Mouse (Mus musculus) embryonic facial prominence, embryonic 11.5 days (tissue): ENCODE measurements around the gene Tmcc1. TPM values are rescaled to one million over a fixed set of nuclear protein-coding genes. Genes with fewer than 3 reads are reported as not detected.
A peak's percentile ranks its signal among the peaks of the same experiment; 100 is the strongest.
"Not testable (repeated sequence)": the region's sequence is repeated elsewhere in the genome, so short reads cannot be mapped to it uniquely, and the experiment has no call there.

ENCODE experiments used
- ATAC-seq: fragments of 200-750 bp; cut with Nextera tagmentation; replicated peaks from 2 replicates; pipeline ENCODE4 v1.8.0; 2017; ENCODE audit warnings: low read depth; ENCODE audit not compliant: insufficient number of reproducible peaks, low FRiP score, low TSS enrichment
- DNase-seq: peaks from one replicate; pipeline ENCODE4 v3.0.0-alpha.2; 2015; ENCODE audit warnings: low spot score
- H3K27ac ChIP-seq: fragments of 300-500 bp; sonication (generic); replicated peaks from 2 replicates; pipeline ENCODE4 v1.5.1; 2014; ENCODE audit warnings: mild to moderate bottlenecking, low read depth, low read length, control low read depth
- H3K27me3 ChIP-seq: fragments of 300-500 bp; sonication (generic); 2 replicates; pipeline ENCODE4 v1.6.1; 2014; ENCODE audit warnings: mild to moderate bottlenecking, low read length, moderate library complexity, mixed read lengths; ENCODE audit not compliant: control insufficient read depth, insufficient read depth
- H3K36me3 ChIP-seq: fragments of 300-500 bp; sonication (generic); replicated peaks from 2 replicates; pipeline ENCODE4 v1.6.1; 2014; ENCODE audit warnings: low read depth, mild to moderate bottlenecking, low read length, moderate library complexity, mixed read lengths; ENCODE audit not compliant: control insufficient read depth, insufficient read depth
- H3K4me1 ChIP-seq: fragments of 300-500 bp; sonication (generic); 2 replicates; pipeline ENCODE4 v1.6.1; 2014; ENCODE audit warnings: low read length, mixed read lengths; ENCODE audit not compliant: control insufficient read depth, insufficient read depth
- H3K4me2 ChIP-seq: fragments of 300-500 bp; sonication (generic); 2 replicates; pipeline ENCODE4 v1.6.1; 2014; ENCODE audit warnings: low read depth, mild to moderate bottlenecking, control low read depth, low read length, moderate library complexity
- H3K4me3 ChIP-seq: fragments of 300-500 bp; sonication (generic); 2 replicates; pipeline ENCODE4 v1.5.1; 2014; ENCODE audit warnings: low read depth, low read length, control low read depth
- H3K9ac ChIP-seq: fragments of 300-500 bp; sonication (generic); replicated peaks from 2 replicates; pipeline ENCODE4 v1.6.1; 2014; ENCODE audit warnings: mild to moderate bottlenecking, control low read depth, low read length
- H3K9me3 ChIP-seq: fragments of 300-500 bp; sonication (generic); replicated peaks from 2 replicates; pipeline ENCODE4 v1.6.1; 2016; ENCODE audit warnings: mild to moderate bottlenecking, low read length, inconsistent platforms, mixed read lengths; ENCODE audit not compliant: control insufficient read depth
- WGBS: fragments of 180-500 bp; shearing (Covaris S2); extraction: QIAGEN DNeasy Blood & Tissue Kit; methylation state at CpG from one replicate; pipeline ENCODE4 v1.1.7; 2014; 5-methylcytosine and 5-hydroxymethylcytosine counted together
- polyA plus RNA-seq: library from polyadenylated mRNA; unstranded; fragments of >200 nt; fragmentation: Nextera tagmentation; extraction: Ambion mirVana; gene quantifications from 2 replicates; pipeline ENCODE4 v1.2.1, GENCODE M21; 2014

Gene Tmcc1
- 13.4 and 14.1 TPM in 2 replicates for polyA plus RNA-seq

GRCm38 (mm10) chr6:116193394-116194393, at the start of gene Tmcc1:
Tmcc1 (minus strand) TSS chr6:116193486.
- DNase-seq: peak; percentile 97
- Histone ChIP-seq H3K27me3 (no peaks in the 10 kb centered on the region), H3K4me2 (peak within 1 kb of the TSS; percentile 81), H3K9ac (peak within 1 kb of the TSS; percentile 78), H3K4me1 (no peaks in the 10 kb centered on the region), H3K36me3 (no peaks in the 10 kb centered on the region), H3K9me3 (no peaks in the 10 kb centered on the region), H3K4me3 (peak within 1 kb of the TSS; percentile 77), H3K27ac (peak within 1 kb of the TSS; percentile 47; the same call in 1 of the 2 replicates)
- ATAC-seq: peak; percentile 75
- under 1% methylated on average over 47 of the region's 68 CpGs for WGBS

DNA sequence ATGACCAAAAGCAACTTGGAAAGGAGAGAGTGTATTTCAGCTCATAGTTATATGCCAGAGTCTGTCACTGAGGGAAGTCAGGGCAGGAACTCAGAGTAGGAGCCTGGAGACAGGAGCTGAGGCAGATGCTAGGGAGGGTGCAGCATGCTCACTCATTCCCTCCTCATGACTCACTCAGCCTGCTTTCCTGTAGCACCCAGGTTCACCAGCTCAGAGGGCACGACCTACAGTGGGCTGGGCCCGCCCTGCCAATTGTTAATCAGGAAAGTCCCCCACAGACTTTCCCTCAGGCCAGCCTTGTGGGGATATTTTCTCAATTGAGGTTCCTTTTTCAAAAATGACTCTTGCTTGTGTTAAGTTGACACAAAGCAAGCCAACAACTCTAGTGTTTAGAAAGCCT, 47.1 kb upstream of the Tmcc1 start:
- Histone ChIP-seq H3K36me3 (peaks cover 5% of the 10 kb centered on the region), H3K4me1 (no peaks in the 10 kb centered on the region), H3K9me3 (no peaks in the 10 kb centered on the region), H3K4me3 (no peak overlapping the region), H3K9ac (no peak overlapping the region), H3K27me3 (no peaks in the 10 kb centered on the region), H3K4me2 (no peak overlapping the region), H3K27ac (no peak overlapping the region)
- WGBS: 83% methylated on average over 2 of the region's 2 CpGs
- DNase-seq (no peak), ATAC-seq (no peak)

- Histone ChIP-seq H3K4me2 (no peak overlapping the region), H3K9me3 (no peaks in the 10 kb centered on the region), H3K27me3 (no peaks in the 10 kb centered on the region), H3K4me1 (no peaks in the 10 kb centered on the region), H3K27ac (no peak overlapping the region), H3K4me3 (no peak overlapping the region), H3K9ac (no peak overlapping the region), H3K36me3 (no peaks in the 10 kb centered on the region; the same call in none of the 2 replicates)
- no peak for DNase-seq
- 91% methylated on average over 5 of the region's 5 CpGs for WGBS
- ATAC-seq: no peak
These were observed 44.8 kb upstream of the Tmcc1 start for GRCm38 (mm10) chr6:116238083-116238482.

DNA sequence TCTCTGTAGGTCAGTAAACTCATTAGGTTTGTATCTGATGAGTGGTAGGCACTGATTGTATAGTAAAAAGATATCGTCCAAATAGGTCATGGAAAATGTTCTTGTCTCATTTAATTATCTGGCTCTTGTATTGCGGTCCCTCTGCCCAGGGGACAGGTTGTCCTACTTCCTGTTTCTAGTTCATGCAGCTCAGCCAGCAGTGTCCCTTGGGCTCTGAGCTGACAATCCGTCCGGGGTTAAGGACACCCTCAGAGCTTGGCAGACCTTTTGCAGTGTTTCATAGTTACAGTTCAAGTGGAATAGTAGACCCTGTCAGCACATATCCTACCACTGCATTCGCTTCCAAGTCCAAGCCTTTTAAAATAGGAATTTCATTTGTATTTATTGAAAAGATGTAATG, 42.0 kb upstream of the Tmcc1 start:
- Histone ChIP-seq H3K4me3 (no peak overlapping the region), H3K27ac (no peak overlapping the region), H3K36me3 (peaks cover 2% of the 10 kb centered on the region), H3K4me1 (no peaks in the 10 kb centered on the region), H3K9ac (no peak overlapping the region), H3K9me3 (no peaks in the 10 kb centered on the region), H3K27me3 (no peaks in the 10 kb centered on the region), H3K4me2 (no peak overlapping the region)
- ATAC-seq (no peak), DNase-seq (no peak)
- 86% methylated on average over 5 of the region's 5 CpGs for WGBS

DNA sequence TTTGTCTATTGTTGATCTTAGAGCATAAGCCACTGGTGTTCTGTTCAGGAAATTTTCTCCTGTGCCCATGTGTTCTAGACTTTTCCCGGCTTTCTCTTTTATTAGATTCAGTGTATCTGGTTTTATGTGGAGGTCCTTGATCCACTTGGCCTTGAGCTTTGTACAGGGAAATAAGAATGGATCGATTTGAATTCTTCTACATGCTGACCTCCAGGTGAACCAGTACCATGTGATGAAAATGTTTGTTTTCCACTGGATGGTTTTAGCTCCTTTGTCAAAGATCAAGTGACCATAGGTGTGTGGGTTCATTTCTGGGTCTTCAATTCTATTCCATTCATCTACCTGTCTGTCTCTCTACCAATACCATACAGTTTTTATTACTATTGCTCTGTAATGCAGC, 41.5 kb upstream of the Tmcc1 start:
- not testable (repeated sequence) for H3K4me1 ChIP-seq, ATAC-seq, H3K36me3 ChIP-seq, H3K9ac ChIP-seq, DNase-seq, H3K27me3 ChIP-seq, H3K27ac ChIP-seq, H3K9me3 ChIP-seq, H3K4me2 ChIP-seq, H3K4me3 ChIP-seq
- WGBS: 94% methylated on average over 2 of the region's 2 CpGs

GRCm38 (mm10) chr6:116228785-116229525, 35.7 kb upstream of the Tmcc1 start:
- no peak overlapping the region for H3K27ac ChIP-seq
- H3K9ac ChIP-seq: no peak overlapping the region
- H3K9me3 ChIP-seq: no peaks in the 10 kb centered on the region
- ATAC-seq (no peak), DNase-seq (peak; percentile 78)
- no peaks in the 10 kb centered on the region for H3K4me1 ChIP-seq
- no peak overlapping the region for H3K4me3 ChIP-seq
- H3K36me3 ChIP-seq: peaks cover 2% of the 10 kb centered on the region
- no peaks in the 10 kb centered on the region for H3K27me3 ChIP-seq
- H3K4me2 ChIP-seq: no peak overlapping the region
- 66% methylated on average over 12 of the region's 12 CpGs for WGBS

DNA sequence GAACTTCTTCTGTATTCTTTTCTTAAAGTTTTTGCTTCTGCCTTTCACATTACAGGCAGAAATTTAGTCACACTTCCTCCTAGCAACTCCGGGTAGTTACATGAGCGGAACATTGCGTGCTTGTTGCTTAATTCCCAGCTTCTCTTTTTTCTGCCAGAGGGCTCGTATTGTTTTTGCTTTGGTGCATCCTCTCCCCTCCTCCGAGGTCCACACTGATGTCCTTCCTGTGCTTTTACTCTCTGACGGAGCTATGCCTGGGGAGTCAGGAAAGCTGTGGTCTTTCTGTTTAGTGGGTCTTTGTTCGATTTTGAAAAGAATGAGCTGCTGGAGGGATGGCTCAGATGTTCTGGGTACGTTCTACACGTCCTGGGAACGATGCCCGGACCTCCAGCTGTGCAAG, 34.5 kb upstream of the Tmcc1 start:
- H3K36me3 ChIP-seq: peaks cover 2% of the 10 kb centered on the region
- no peak overlapping the region for H3K4me2 ChIP-seq
- no peak overlapping the region for H3K9ac ChIP-seq
- H3K4me1 ChIP-seq: no peaks in the 10 kb centered on the region
- no peak for ATAC-seq
- H3K27ac ChIP-seq: no peak overlapping the region
- no peaks in the 10 kb centered on the region for H3K27me3 ChIP-seq
- DNase-seq: no peak
- H3K9me3 ChIP-seq: no peaks in the 10 kb centered on the region
- H3K4me3 ChIP-seq: no peak overlapping the region
- WGBS: 73% methylated on average over 11 of the region's 11 CpGs
